Mouse (Mus musculus) heart, adult 18-20 months (tissue): ENCODE data around the gene BC030870. TPM values are rescaled to one million over a fixed set of nuclear protein-coding genes. Genes with fewer than 3 reads are reported as not detected.
"Not testable (repeated sequence)": the region's sequence is repeated elsewhere in the genome, so short reads cannot be mapped to it uniquely, and the experiment has no call there.

Experiments
- DNase-seq, 2 experiments: peaks; one replicate each; pipeline ENCODE4 v3.0.0; 2021 to 2022; ENCODE audit warnings: mixed read lengths in 1 of 2
- long read RNA-seq, 2 experiments: library from polyadenylated mRNA; stranded (forward); transcript quantifications; one replicate each; pipeline ENCODE4 v2.0.0; 2021
- total RNA-seq, 2 experiments: library from RNA; stranded (reverse); gene quantifications; 2 replicates each; pipeline ENCODE4 v1.2.3; 2021

Gene BC030870
- total RNA-seq = under 1 TPM in 1 of 2 experiments, not detected in 1; 0.18 TPM
- long read RNA-seq, experiment 1 = 0 reads
- long read RNA-seq, experiment 2 = 0 reads

GRCm38 (mm10) chr8:65129199-65129788 is at the start of gene BC030870:
Gene BC030870, minus strand, starts transcription at chr8:65129563.
- no peak for DNase-seq

GRCm38 (mm10) chr8:65174746-65175476 is 45.5 kb upstream of the BC030870 start:
- DNase-seq = no peak

GRCm38 (mm10) chr8:65169184-65169583 is 39.8 kb upstream of the BC030870 start:
- no peak for DNase-seq

GRCm38 (mm10) chr8:65160676-65161075 is 31.3 kb upstream of the BC030870 start:
- DNase-seq = not testable (repeated sequence)

- DNase-seq = no peak
Observed at GRCm38 (mm10) chr8:65159096-65159748, 29.9 kb upstream of the BC030870 start.

GRCm38 (mm10) chr8:65157901-65158300 is 28.5 kb upstream of the BC030870 start:
- no peak for DNase-seq

GRCm38 (mm10) chr8:65138830-65139466 is 9.6 kb upstream of the BC030870 start:
- DNase-seq = no peak

GRCm38 (mm10) chr8:65126454-65126853 is 2.9 kb downstream of the BC030870 start:
- no peak for DNase-seq

GRCm38 (mm10) chr8:65126014-65126413 is 3.3 kb downstream of the BC030870 start:
- DNase-seq = no peak

GRCm38 (mm10) chr8:65112092-65112491 is 17.3 kb downstream of the BC030870 start:
- DNase-seq = no peak

GRCm38 (mm10) chr8:65110285-65110691 is 19.1 kb downstream of the BC030870 start:
- peak; percentile 31 to 71 for DNase-seq

- DNase-seq = no peak
Observed at GRCm38 (mm10) chr8:65108936-65109335, 20.4 kb downstream of the BC030870 start.

- DNase-seq = no peak
Observed at GRCm38 (mm10) chr8:65107936-65108718, 21.2 kb downstream of the BC030870 start.

- DNase-seq = no peak
Observed at GRCm38 (mm10) chr8:65104041-65104440, 25.3 kb downstream of the BC030870 start.

- no peak for DNase-seq
Observed at GRCm38 (mm10) chr8:65103632-65104031, 25.7 kb downstream of the BC030870 start.

GRCm38 (mm10) chr8:65099735-65100134 is 29.6 kb downstream of the BC030870 start:
- no peak for DNase-seq

GRCm38 (mm10) chr8:65097760-65098415 is 31.5 kb downstream of the BC030870 start:
- DNase-seq = no peak

- no peak for DNase-seq
Observed at GRCm38 (mm10) chr8:65089781-65090180, 39.6 kb downstream of the BC030870 start.

GRCm38 (mm10) chr8:65088120-65088519 is 41.2 kb downstream of the BC030870 start:
- no peak for DNase-seq

- DNase-seq = no peak
Observed at GRCm38 (mm10) chr8:65087711-65088110, 41.7 kb downstream of the BC030870 start.

GRCm38 (mm10) chr8:65085680-65086079 is 43.7 kb downstream of the BC030870 start:
- DNase-seq = no peak
